Mouse (Mus musculus) CH12.LX (cell line): ENCODE results near the gene Slc25a26. TPM values are rescaled to one million over a fixed set of nuclear protein-coding genes. Genes with fewer than 3 reads are reported as not detected.

Source experiments
- DNase-seq: peaks from one replicate; pipeline ENCODE4 v3.0.0-alpha.2; 2013; ENCODE audit errors: extremely low read depth
- H3K27ac ChIP-seq: 2 replicates; pipeline ENCODE4 v1.5.1; 2012; ENCODE audit warnings: low read depth, mild to moderate bottlenecking, control low read depth, moderate library complexity; ENCODE audit not compliant: insufficient read depth
- H3K27me3 ChIP-seq: replicated peaks from 2 replicates; pipeline ENCODE3; 2012; ENCODE audit warnings: inconsistent platforms
- H3K36me3 ChIP-seq, 2 experiments: replicated peaks in 1 of 2; 2 replicates each; pipeline versions ENCODE3 to v1.6.1; 2012; ENCODE audit warnings: inconsistent platforms in 1 of 2, low read length in 1 of 2, mild to moderate bottlenecking in 1 of 2, mixed read lengths in 1 of 2, moderate library complexity in 1 of 2; ENCODE audit not compliant: control insufficient read depth in 1 of 2, insufficient read depth in 1 of 2
- H3K4me1 ChIP-seq, 2 experiments: 2 replicates each; pipeline ENCODE4 v1.6.1; 2012; ENCODE audit warnings: inconsistent platforms in 1 of 2, moderate library complexity in 1 of 2; ENCODE audit not compliant: insufficient read depth in 2 of 2, control insufficient read depth in 1 of 2
- H3K4me2 ChIP-seq: 2 replicates; pipeline ENCODE4 v1.6.1; 2012; ENCODE audit warnings: low read depth, mild to moderate bottlenecking, control low read depth; ENCODE audit not compliant: poor library complexity, insufficient read depth, severe bottlenecking
- H3K4me3 ChIP-seq, 3 experiments: fragments of 150-350 bp in 1 of 3; sonication (generic) in 1 of 3; replicated peaks in 1 of 3; 2 replicates each; pipeline versions ENCODE3 to v1.5.1; 2011 to 2012; ENCODE audit warnings: low read depth in 2 of 3, low read length in 2 of 3, mild to moderate bottlenecking in 2 of 3, moderate library complexity in 2 of 3, control low read depth in 1 of 3, improper control_type of control experiment in 1 of 3, inconsistent platforms in 1 of 3, mixed read lengths in 1 of 3; ENCODE audit not compliant: poor library complexity in 1 of 3
- H3K79me2 ChIP-seq: replicated peaks from 2 replicates; pipeline ENCODE4 v1.6.1; 2012; ENCODE audit warnings: mild to moderate bottlenecking, moderate library complexity; ENCODE audit not compliant: control insufficient read depth, poor library complexity, insufficient read depth, severe bottlenecking; ENCODE audit errors: extremely low read depth
- H3K9ac ChIP-seq: 2 replicates; pipeline ENCODE4 v1.6.1; 2012; ENCODE audit warnings: low read depth, mild to moderate bottlenecking, control low read depth, moderate library complexity; ENCODE audit not compliant: insufficient read depth
- H3K9me3 ChIP-seq: replicated peaks from 2 replicates; pipeline ENCODE3; 2012; ENCODE audit warnings: low read length, inconsistent platforms, mixed read lengths
- BHLHE40 ChIP-seq: IDR thresholded peaks from 2 replicates; pipeline ENCODE4 v1.6.1; 2011; ENCODE audit warnings: mild to moderate bottlenecking, low read depth, low read length, improper control_type of control experiment
- CHD1 ChIP-seq: IDR thresholded peaks from 2 replicates; pipeline ENCODE4 v1.6.1; 2012; ENCODE audit warnings: low read depth, low read length, improper control_type of control experiment, inconsistent platforms
- CHD2 ChIP-seq: IDR thresholded peaks from 2 replicates; pipeline ENCODE4 v1.6.1; 2011; ENCODE audit warnings: low read length, improper control_type of control experiment
- CTCF ChIP-seq, 2 experiments: IDR thresholded peaks in 1 of 2; conservative IDR thresholded peaks in 1 of 2; 2 replicates each; pipeline ENCODE4 v1.5.1; 2011 to 2012; ENCODE audit warnings: low read depth in 2 of 2, low read length in 2 of 2, improper control_type of control experiment in 1 of 2, inconsistent platforms in 1 of 2, mild to moderate bottlenecking in 1 of 2, moderate library complexity in 1 of 2
- ELF1 ChIP-seq: IDR thresholded peaks from 2 replicates; pipeline ENCODE4 v1.6.1; 2014; ENCODE audit warnings: low read depth, mild to moderate bottlenecking, inconsistent platforms, low read length, improper control_type of control experiment
- EP300 ChIP-seq: IDR thresholded peaks from 2 replicates; pipeline ENCODE4 v1.6.1; 2011; ENCODE audit warnings: low read length, improper control_type of control experiment
- GABPA ChIP-seq: IDR thresholded peaks from 2 replicates; pipeline ENCODE4 v1.6.1; 2012; ENCODE audit warnings: low read depth, low read length, improper control_type of control experiment, inconsistent platforms; ENCODE audit not compliant: insufficient replicate concordance
- IRF4 ChIP-seq: IDR thresholded peaks from 2 replicates; pipeline ENCODE4 v1.6.1; 2014; ENCODE audit warnings: low read depth, mild to moderate bottlenecking, inconsistent platforms, low read length, improper control_type of control experiment
- JUN ChIP-seq: IDR thresholded peaks from 2 replicates; pipeline ENCODE4 v1.6.1; 2011; ENCODE audit warnings: low read depth, mild to moderate bottlenecking, low read length, improper control_type of control experiment, moderate library complexity; ENCODE audit not compliant: insufficient read depth
- KAT2A ChIP-seq: IDR thresholded peaks from 2 replicates; pipeline ENCODE4 v1.6.1; 2012; ENCODE audit warnings: low read length, improper control_type of control experiment, inconsistent platforms; ENCODE audit not compliant: insufficient replicate concordance
- MAX ChIP-seq: IDR thresholded peaks from 2 replicates; pipeline ENCODE4 v1.6.1; 2011; ENCODE audit warnings: low read length, improper control_type of control experiment
- NELFE ChIP-seq: IDR thresholded peaks from 2 replicates; pipeline ENCODE4 v1.6.1; 2011; ENCODE audit warnings: low read depth, low read length, improper control_type of control experiment
- PAX5 ChIP-seq: IDR thresholded peaks from 2 replicates; pipeline ENCODE4 v1.6.1; 2012; ENCODE audit warnings: low read length, inconsistent platforms, mixed read lengths
- POLR2A ChIP-seq: IDR thresholded peaks from 2 replicates; pipeline ENCODE4 v1.6.1; 2011; ENCODE audit warnings: low read depth, mild to moderate bottlenecking, improper control_type of control experiment, low read length
- RAD21 ChIP-seq: IDR thresholded peaks from 2 replicates; pipeline ENCODE4 v1.6.1; 2011; ENCODE audit warnings: low read depth, mild to moderate bottlenecking, low read length, improper control_type of control experiment, moderate library complexity
- RCOR1 ChIP-seq: conservative IDR thresholded peaks from 2 replicates; pipeline ENCODE4 v1.6.1; 2012; ENCODE audit warnings: low read depth, mild to moderate bottlenecking, inconsistent platforms, low read length, improper control_type of control experiment
- SMC3 ChIP-seq: IDR thresholded peaks from 2 replicates; pipeline ENCODE4 v1.6.1; 2011; ENCODE audit warnings: low read depth, low read length, improper control_type of control experiment
- TBP ChIP-seq: conservative IDR thresholded peaks from 2 replicates; pipeline ENCODE4 v1.6.1; 2011; ENCODE audit warnings: low read depth, low read length, improper control_type of control experiment
- TCF12 ChIP-seq: IDR thresholded peaks from 2 replicates; pipeline ENCODE4 v1.6.1; 2014; ENCODE audit warnings: low read depth, mild to moderate bottlenecking, inconsistent platforms, low read length, improper control_type of control experiment
- ZC3H11A ChIP-seq: IDR thresholded peaks from 2 replicates; pipeline ENCODE4 v1.6.1; 2012; ENCODE audit warnings: low read depth, mild to moderate bottlenecking, inconsistent platforms, low read length, improper control_type of control experiment
- dilution Hi-C: fragments of 300-500 bp; cut with MboI; formaldehyde crosslinking; loops from 2 replicates; pipeline ENCODE4 v1.14.3; 2020; ENCODE audit warnings: low sequenced_read_pairs; ENCODE audit not compliant: extremely low pct_unique_long_range_greater_than_20kb, extremely low pct_ligation_motif_present
- in situ Hi-C: fragments of 300-500 bp; cut with MboI; formaldehyde crosslinking; loops from 3 replicates; pipeline ENCODE4 v1.14.3; 2019; ENCODE audit warnings: low sequenced_read_pairs, low pct_ligation_motif_present, low pct_unique_long_range_greater_than_20kb, mixed read lengths
- polyA plus RNA-seq: library from polyadenylated mRNA; unstranded; fragments of >175 nt; gene quantifications from 2 replicates; pipeline ENCODE4 v1.2.1, GENCODE M21; 2012; ENCODE audit warnings: low read depth; ENCODE audit not compliant: insufficient read length
- total RNA-seq, 2 experiments: library from RNA; depleted of rRNA; stranded (reverse); fragments of 300-350 nt in 1 of 2; fragments of >200 nt in 1 of 2; gene quantifications; 2 replicates each; pipeline ENCODE4 v1.2.3; 2012 to 2014

Gene Slc25a26
- total and polyA plus RNA-seq, 3 experiments = 5.5 to 9.9 (median 5.9) TPM

GRCm38 (mm10) chr6:94547239-94547638 is 47.1 kb downstream of the Slc25a26 start:
- Histone ChIP-seq H3K79me2 (no peaks in the 10 kb centered on the region), H3K27me3 (no peaks in the 10 kb centered on the region), H3K27ac (no peak overlapping the region), H3K9me3 (peaks cover 5% of the 10 kb centered on the region), H3K4me3 (no peak overlapping the region), H3K4me1 (no peaks in the 10 kb centered on the region), H3K9ac (no peak overlapping the region), H3K36me3 (peaks cover 0 to 21% of the 10 kb centered on the region in 2 experiments), H3K4me2 (no peak overlapping the region)
- in situ Hi-C loops (loop anchor here (10.0 kb wide), 1 partner anchor 438 kb away; no protein-coding TSS in a partner anchor), dilution Hi-C loops (no loop called here)
- TF ChIP-seq SMC3 (no peak), ELF1 (no peak), CHD1 (no peak), BHLHE40 (no peak), RAD21 (no peak), TCF12 (no peak), CHD2 (no peak), CTCF (conservative IDR thresholded peaks at IDR 0.05 in 1 of 2, IDR thresholded peaks at IDR 0.05 in 1 of 2; ENCODE audit: low read depth in 2 of 2, low read length in 2 of 2) (no peak), MAX (no peak), EP300 (no peak), KAT2A (no peak), NELFE (no peak), PAX5 (no peak), ZC3H11A (no peak), IRF4 (no peak), RCOR1 (no peak), JUN (no peak)
- DNase-seq = no peak

- TF ChIP-seq ELF1 (no peak), POLR2A (no peak), TBP (no peak), GABPA (no peak)
- peaks cover 5% of the 10 kb centered on the region for H3K9me3 ChIP-seq
- H3K4me2 ChIP-seq = no peak overlapping the region
- H3K4me1 ChIP-seq = peaks cover 2 to 3% of the 10 kb centered on the region in 2 experiments; a peak in 2 of 4 replicates
- no peaks in the 10 kb centered on the region for H3K79me2 ChIP-seq
- no peak overlapping the region for H3K4me3 ChIP-seq
- dilution Hi-C loops = no loop called here
- peaks cover 0 to 19% of the 10 kb centered on the region in 2 experiments for H3K36me3 ChIP-seq
- in situ Hi-C loops = no loop called here
- no peak overlapping the region for H3K9ac ChIP-seq
- H3K27ac ChIP-seq = no peak overlapping the region
- DNase-seq = no peak
- H3K27me3 ChIP-seq = no peaks in the 10 kb centered on the region
These were observed 50.2 kb downstream of the Slc25a26 start for GRCm38 (mm10) chr6:94550298-94550697.
